Mouse (Mus musculus) forebrain, embryonic 16.5 days (tissue): ENCODE data around the gene Me3. TPM values are rescaled to one million over a fixed set of nuclear protein-coding genes. Genes with fewer than 3 reads are reported as not detected.

Source experiments
- ATAC-seq: fragments of 200-750 bp; cut with Nextera tagmentation; 2 replicates; pipeline ENCODE4 v1.8.0; 2017; ENCODE audit warnings: mild to moderate bottlenecking, moderate library complexity
- H3K27ac ChIP-seq: fragments of 300-500 bp; sonication (generic); 2 replicates; pipeline ENCODE4 v1.5.1; 2014; ENCODE audit warnings: low read length, control low read depth
- H3K27me3 ChIP-seq: fragments of 300-500 bp; sonication (generic); replicated peaks from 2 replicates; pipeline ENCODE4 v1.6.1; 2014; ENCODE audit warnings: low read length; ENCODE audit not compliant: control insufficient read depth, insufficient read depth
- H3K36me3 ChIP-seq: fragments of 300-500 bp; sonication (generic); 2 replicates; pipeline ENCODE4 v1.6.1; 2014; ENCODE audit not compliant: control insufficient read depth, insufficient read depth
- H3K4me1 ChIP-seq: fragments of 300-500 bp; sonication (generic); replicated peaks from 2 replicates; pipeline ENCODE4 v1.6.1; 2014; ENCODE audit warnings: low read length; ENCODE audit not compliant: control insufficient read depth, insufficient read depth
- H3K4me2 ChIP-seq: fragments of 300-500 bp; sonication (generic); 2 replicates; pipeline ENCODE4 v1.6.1; 2014; ENCODE audit warnings: mild to moderate bottlenecking, low read length, control low read depth
- H3K4me3 ChIP-seq: fragments of 300-500 bp; sonication (generic); replicated peaks from 2 replicates; pipeline ENCODE4 v1.5.1; 2014; ENCODE audit warnings: mild to moderate bottlenecking, low read length, control low read depth
- H3K9ac ChIP-seq: fragments of 300-500 bp; sonication (generic); replicated peaks from 2 replicates; pipeline ENCODE4 v1.6.1; 2014; ENCODE audit warnings: low read depth, low read length, control low read depth
- H3K9me3 ChIP-seq: fragments of 300-500 bp; sonication (generic); 2 replicates; pipeline ENCODE4 v1.6.1; 2016; ENCODE audit warnings: low read length; ENCODE audit not compliant: control insufficient read depth
- WGBS: fragments of 180-500 bp; shearing (Covaris S2); extraction: QIAGEN DNeasy Blood & Tissue Kit; methylation state at CpG from one replicate; pipeline ENCODE4 v1.1.7; 2014; 5-methylcytosine and 5-hydroxymethylcytosine counted together
- polyA plus RNA-seq: library from polyadenylated mRNA; unstranded; fragments of >200 nt; fragmentation: Nextera tagmentation; extraction: Ambion mirVana; gene quantifications from 2 replicates; pipeline ENCODE4 v1.2.1, GENCODE M21; 2015

Me3 gene
- polyA plus RNA-seq, 1 experiment from 2014 or later, result 6.5 TPM

DNA sequence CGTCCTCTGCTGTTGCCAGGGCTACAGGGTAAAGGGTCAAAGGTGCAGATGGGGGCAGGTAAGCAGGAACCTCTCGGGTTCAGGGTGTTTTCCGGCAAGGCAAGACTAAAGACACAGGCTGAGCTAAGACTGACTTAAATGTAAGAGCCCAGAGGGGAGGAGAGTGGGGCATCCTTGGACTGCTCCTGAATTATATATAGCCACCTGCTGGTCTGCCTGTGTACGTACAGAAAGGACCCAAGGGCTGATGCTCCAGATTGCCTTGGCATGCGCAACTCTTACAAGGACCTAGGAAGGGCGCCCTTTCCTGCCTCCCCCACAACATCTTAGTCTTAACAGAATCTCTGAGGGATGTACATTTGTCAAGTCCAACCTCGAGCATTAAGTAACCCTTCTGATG is 197.0 kb downstream of the Me3 start:
- Histone ChIP-seq H3K4me3 (no peak overlapping the region), H3K9ac (no peak overlapping the region), H3K9me3 (no peaks in the 10 kb centered on the region), H3K4me1 (no peaks in the 10 kb centered on the region), H3K27me3 (no peaks in the 10 kb centered on the region), H3K27ac (no peak overlapping the region), H3K36me3 (no peaks in the 10 kb centered on the region), H3K4me2 (no peak overlapping the region)
- no peak for ATAC-seq
- 55% methylated on average over 7 of the region's 7 CpGs for WGBS

DNA sequence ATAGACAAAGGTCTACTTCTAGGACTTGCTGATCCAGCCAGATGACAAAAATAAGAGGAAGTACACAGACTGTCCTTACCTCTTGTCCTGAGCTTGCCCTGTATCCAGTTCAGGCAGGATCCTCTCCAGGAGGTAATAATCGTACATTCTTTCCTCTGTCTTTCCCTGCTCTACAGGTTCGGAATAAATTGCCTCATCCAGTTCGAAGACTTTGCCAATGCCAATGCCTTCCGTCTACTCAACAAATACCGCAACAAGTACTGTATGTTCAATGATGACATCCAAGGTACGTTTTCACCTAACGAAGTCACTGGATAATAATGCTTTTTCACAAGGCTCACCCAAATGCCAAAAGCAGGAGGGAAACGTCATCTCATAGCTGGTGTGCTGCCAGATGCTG is 201.3 kb downstream of the Me3 start:
- no peaks in the 10 kb centered on the region for H3K27me3 ChIP-seq
- H3K9me3 ChIP-seq, result no peaks in the 10 kb centered on the region
- no peaks in the 10 kb centered on the region for H3K36me3 ChIP-seq
- H3K4me1 ChIP-seq, result no peaks in the 10 kb centered on the region
- H3K9ac ChIP-seq, result no peak overlapping the region
- no peak overlapping the region for H3K4me2 ChIP-seq
- H3K4me3 ChIP-seq, result no peak overlapping the region
- H3K27ac ChIP-seq, result no peak overlapping the region
- no peak for ATAC-seq
- WGBS, result 89% methylated on average over 8 of the region's 8 CpGs

DNA sequence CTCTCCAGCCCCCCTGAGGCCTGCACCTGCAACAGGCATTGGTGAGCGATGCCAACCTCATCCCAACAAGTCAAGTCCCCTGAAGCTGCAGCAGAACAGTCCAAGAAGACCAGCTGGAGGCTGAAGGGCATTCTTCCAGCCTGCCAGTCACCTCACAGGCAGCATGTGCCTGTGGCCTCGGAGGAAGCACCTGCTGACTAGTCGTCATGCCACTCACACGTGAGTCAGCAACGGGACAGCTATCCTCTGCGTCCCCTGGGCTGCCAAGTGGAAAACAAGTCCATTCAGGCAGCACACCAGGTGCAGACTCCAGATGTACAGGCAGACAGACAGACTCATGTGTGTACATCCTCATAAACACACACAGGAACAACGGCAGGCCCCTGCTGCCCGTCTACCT is 203.4 kb downstream of the Me3 start:
- 65% methylated on average over 8 of the region's 8 CpGs for WGBS
- no peaks in the 10 kb centered on the region for H3K9me3 ChIP-seq
- peak; percentile 59; the same call in 1 of the 2 replicates for ATAC-seq

DNA sequence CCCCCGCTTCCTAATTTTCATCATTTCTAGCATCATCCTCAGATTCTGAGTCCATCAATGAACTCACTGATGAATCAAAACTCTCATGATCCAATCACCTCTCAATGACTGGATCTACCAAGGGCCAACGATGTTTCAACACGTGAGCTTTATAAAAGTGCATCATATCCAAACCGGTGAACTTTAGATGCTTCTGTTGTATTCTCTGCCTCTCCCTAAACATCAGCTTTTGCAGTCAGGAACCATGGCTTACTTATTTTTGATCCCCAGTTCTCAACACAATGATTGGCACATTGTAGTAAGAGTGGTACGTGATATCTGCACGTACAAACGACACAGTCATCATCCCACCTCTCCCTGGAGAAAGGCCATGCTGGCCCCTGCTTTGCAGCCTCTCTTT is 204.5 kb downstream of the Me3 start:
- Histone ChIP-seq H3K36me3 (no peaks in the 10 kb centered on the region), H3K9me3 (no peaks in the 10 kb centered on the region), H3K4me3 (no peak overlapping the region), H3K27ac (no peak overlapping the region), H3K9ac (no peak overlapping the region), H3K27me3 (no peaks in the 10 kb centered on the region), H3K4me2 (no peak overlapping the region), H3K4me1 (no peaks in the 10 kb centered on the region; the same call in 1 of the 2 replicates)
- no peak for ATAC-seq
- WGBS, result 96% methylated on average over 7 of the region's 7 CpGs

More for the DNA sequence above, 203.4 kb downstream of the Me3 start:
- no peaks in the 10 kb centered on the region for H3K36me3 ChIP-seq
- H3K4me3 ChIP-seq, result no peak overlapping the region
- H3K4me1 ChIP-seq, result no peaks in the 10 kb centered on the region
- no peak overlapping the region for H3K4me2 ChIP-seq
- no peak overlapping the region for H3K9ac ChIP-seq
- H3K27ac ChIP-seq, result no peak overlapping the region
- no peaks in the 10 kb centered on the region for H3K27me3 ChIP-seq

DNA sequence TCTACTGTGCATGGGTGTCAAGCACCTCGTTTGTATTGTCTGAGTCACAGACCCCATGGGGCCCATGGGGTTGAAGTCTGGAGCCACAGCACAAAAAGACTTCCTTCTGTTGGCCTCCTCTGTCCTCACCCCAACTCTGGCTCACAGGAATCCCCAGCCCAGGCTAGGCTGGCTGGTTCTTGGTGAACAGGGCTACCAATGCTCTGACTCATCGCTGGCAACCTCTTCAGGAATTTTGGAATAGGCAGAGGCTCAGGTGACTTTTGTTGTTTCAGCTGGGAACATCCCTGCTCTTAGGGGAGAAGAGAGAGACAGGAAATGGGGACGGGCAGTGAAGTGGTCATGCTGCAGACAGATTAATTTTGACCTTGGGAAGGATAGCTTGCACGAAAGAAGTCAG is 205.6 kb downstream of the Me3 start:
- no peaks in the 10 kb centered on the region; the same call in 1 of the 2 replicates for H3K4me1 ChIP-seq
- no peaks in the 10 kb centered on the region for H3K27me3 ChIP-seq
- H3K4me2 ChIP-seq, result no peak overlapping the region
- H3K4me3 ChIP-seq, result no peak overlapping the region
- no peak for ATAC-seq
- no peaks in the 10 kb centered on the region for H3K36me3 ChIP-seq
- no peak overlapping the region for H3K9ac ChIP-seq
- 64% methylated on average over 4 of the region's 4 CpGs for WGBS
- H3K9me3 ChIP-seq, result no peaks in the 10 kb centered on the region
- H3K27ac ChIP-seq, result no peak overlapping the region

DNA sequence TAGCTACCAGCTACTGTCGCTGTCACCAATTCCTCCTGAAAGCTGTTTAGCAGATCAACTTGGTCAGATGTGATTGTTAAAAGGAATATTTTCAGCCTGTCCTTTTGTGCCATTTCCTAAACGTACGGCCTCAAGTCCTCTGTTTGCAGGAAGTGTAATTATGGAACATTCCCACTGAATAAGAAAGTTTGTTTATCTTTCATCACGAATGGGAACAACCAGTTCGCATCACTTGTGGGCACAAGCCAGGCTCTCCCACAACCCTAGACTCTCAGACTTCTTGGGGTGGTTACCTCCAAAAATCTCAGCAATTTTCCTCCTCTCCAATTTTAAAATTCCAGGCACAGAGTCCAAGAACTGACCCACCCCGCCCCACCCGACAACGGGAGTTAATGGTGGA is 207.5 kb downstream of the Me3 start:
- Histone ChIP-seq H3K36me3 (no peaks in the 10 kb centered on the region), H3K4me2 (no peak overlapping the region), H3K4me1 (no peaks in the 10 kb centered on the region; the same call in 1 of the 2 replicates), H3K27ac (no peak overlapping the region), H3K9ac (no peak overlapping the region), H3K9me3 (no peaks in the 10 kb centered on the region), H3K4me3 (no peak overlapping the region), H3K27me3 (no peaks in the 10 kb centered on the region)
- WGBS, result 82% methylated on average over 8 of the region's 8 CpGs
- no peak for ATAC-seq

DNA sequence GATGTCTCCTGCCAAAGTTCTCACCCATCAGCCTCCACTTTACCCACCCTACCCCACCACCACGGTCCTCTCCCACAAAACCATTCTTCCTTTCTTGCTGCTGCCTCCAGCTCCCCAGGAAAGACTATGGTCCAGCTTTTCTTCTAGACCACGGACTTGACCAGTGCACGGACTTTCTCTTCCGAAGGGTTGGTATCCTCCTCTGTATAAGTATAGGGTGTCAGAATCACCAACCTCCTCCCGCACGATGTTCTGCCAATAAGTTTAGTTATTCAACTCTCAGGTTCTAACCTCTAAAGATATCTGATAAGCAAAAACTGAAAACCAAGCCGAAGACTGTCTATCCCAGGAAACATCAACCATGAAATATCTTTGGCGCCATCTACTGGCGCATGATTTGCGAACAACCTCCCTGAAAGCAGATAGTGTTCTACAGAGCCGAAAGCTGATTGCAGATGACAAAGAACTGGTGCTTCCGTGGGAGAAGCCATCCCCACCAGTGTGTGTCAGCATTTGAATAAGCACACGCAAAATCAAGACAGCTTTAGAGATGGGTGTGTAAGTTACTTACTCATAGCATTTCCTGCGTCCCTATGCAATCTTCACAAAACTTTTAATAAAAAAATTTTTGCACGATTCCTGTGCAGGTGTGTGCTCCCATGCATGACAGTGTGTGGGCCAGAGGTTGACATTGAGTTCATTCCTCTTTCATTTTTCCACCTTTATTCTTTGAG is 209.6 kb downstream of the Me3 start:
- no peaks in the 10 kb centered on the region for H3K9me3 ChIP-seq
- H3K4me1 ChIP-seq, result no peaks in the 10 kb centered on the region; the same call in 1 of the 2 replicates
- WGBS, result 36% methylated on average over 15 of the region's 15 CpGs
- H3K4me3 ChIP-seq, result no peak overlapping the region
- ATAC-seq, result peak; percentile 94
- no peaks in the 10 kb centered on the region for H3K27me3 ChIP-seq
- no peak overlapping the region for H3K9ac ChIP-seq
- no peaks in the 10 kb centered on the region for H3K36me3 ChIP-seq
- H3K4me2 ChIP-seq, result no peak overlapping the region
- H3K27ac ChIP-seq, result no peak overlapping the region

DNA sequence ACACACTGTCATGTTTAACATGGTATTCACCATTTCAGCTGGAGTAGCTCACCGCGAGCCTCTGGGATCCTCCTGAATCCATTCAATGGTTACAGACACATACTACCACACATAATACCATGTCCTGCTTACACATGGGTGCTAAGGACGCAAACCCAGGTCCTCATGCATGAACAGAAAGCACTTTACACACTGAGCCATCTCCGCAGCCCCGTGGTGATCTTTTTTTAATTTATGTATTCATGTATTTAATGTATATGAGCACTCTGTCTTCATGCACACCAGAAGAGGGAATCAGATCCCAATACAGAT is 210.2 kb downstream of the Me3 start:
- no peak overlapping the region for H3K4me2 ChIP-seq
- no peak overlapping the region for H3K9ac ChIP-seq
- no peak overlapping the region for H3K27ac ChIP-seq
- no peaks in the 10 kb centered on the region for H3K36me3 ChIP-seq
- ATAC-seq, result no peak
- H3K4me1 ChIP-seq, result no peaks in the 10 kb centered on the region; the same call in 1 of the 2 replicates
- 88% methylated on average over 5 of the region's 5 CpGs for WGBS
- no peaks in the 10 kb centered on the region for H3K27me3 ChIP-seq
- H3K9me3 ChIP-seq, result no peaks in the 10 kb centered on the region
- no peak overlapping the region for H3K4me3 ChIP-seq

DNA sequence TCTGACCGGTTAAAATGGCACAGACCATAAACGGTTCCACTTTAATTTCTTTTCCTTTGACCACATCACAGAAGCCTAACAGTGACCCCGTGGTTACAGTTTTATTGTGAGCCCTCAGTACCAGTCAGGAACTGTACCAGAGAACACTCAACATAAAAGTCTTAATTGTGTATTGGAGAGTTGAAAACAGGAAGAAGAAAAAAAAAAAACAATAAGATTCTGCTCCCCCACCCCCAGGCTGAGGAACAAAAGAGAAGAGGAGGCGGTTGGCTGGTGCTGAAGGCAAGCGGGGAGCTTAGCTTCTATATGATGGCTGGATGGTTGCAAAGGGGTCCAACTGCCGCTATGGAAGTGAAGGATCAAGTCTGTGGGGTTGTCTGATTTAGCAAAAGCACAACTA is 210.9 kb downstream of the Me3 start:
- Histone ChIP-seq H3K4me2 (no peak overlapping the region), H3K27me3 (no peaks in the 10 kb centered on the region), H3K4me3 (no peak overlapping the region), H3K4me1 (no peaks in the 10 kb centered on the region; the same call in 1 of the 2 replicates), H3K9ac (no peak overlapping the region), H3K36me3 (no peaks in the 10 kb centered on the region), H3K9me3 (no peaks in the 10 kb centered on the region), H3K27ac (no peak overlapping the region)
- WGBS, result 53% methylated on average over 6 of the region's 6 CpGs
- ATAC-seq, result no peak

DNA sequence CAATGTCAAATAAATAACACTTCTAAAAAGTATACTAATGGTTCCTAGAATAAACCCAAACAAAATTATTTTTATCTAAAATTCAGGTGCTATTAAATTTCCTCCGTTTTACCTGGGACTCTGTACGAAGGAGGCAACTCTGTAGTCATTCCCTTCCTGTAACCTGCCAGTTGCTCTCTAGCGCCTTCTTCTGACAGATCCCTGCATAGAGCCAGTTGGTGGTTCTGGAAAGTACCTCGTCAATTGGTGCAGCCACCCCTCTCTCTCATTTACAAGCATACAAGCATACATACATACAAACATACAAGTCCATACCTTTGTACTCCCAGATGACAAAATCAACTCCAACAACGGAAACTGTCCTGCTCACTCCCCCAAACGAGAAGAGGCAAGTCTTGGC is 211.3 kb downstream of the Me3 start:
- Histone ChIP-seq H3K27me3 (no peaks in the 10 kb centered on the region), H3K4me3 (no peak overlapping the region), H3K4me2 (no peak overlapping the region), H3K9me3 (no peaks in the 10 kb centered on the region), H3K27ac (no peak overlapping the region), H3K36me3 (no peaks in the 10 kb centered on the region), H3K4me1 (no peaks in the 10 kb centered on the region; the same call in 1 of the 2 replicates), H3K9ac (no peak overlapping the region)
- WGBS, result 25% methylated on average over 6 of the region's 6 CpGs
- ATAC-seq, result no peak
